Mouse (Mus musculus): ENCODE data around the gene Shmt1. TPM values are rescaled to one million over a fixed set of nuclear protein-coding genes. Genes with fewer than 3 reads are reported as not detected.

The Shmt1 gene
- polyA plus RNA-seq, 1 experiment from 2014 or later = 126 TPM

GRCm38 (mm10) chr11:60761681-60762080 lies 49.8 kb downstream of the Shmt1 start:
- Histone ChIP-seq H3K4me3 (ENCODE audit: low read length) (no peak overlapping the region), H3K9ac (ENCODE audit: low read depth, low read length) (no peak overlapping the region), H3K9me3 (ENCODE audit: control insufficient read depth, low read length) (no peaks in the 10 kb centered on the region), H3K4me2 (ENCODE audit: low read depth, low read length) (no peak overlapping the region), H3K36me3 (ENCODE audit: control insufficient read depth, insufficient read depth, low read length) (peaks cover 10% of the 10 kb centered on the region; the same call in 1 of the 2 replicates), H3K27ac (ENCODE audit: low read length) (no peak overlapping the region), H3K4me1 (ENCODE audit: control insufficient read depth, insufficient read depth, low read length) (no peaks in the 10 kb centered on the region), H3K27me3 (replicated peaks; ENCODE audit: control insufficient read depth, insufficient read depth, low read length) (no peaks in the 10 kb centered on the region)
- 89% methylated on average over 3 of the region's 3 CpGs for WGBS
- ATAC-seq = no peak

- no peak overlapping the region for H3K4me3 ChIP-seq (ENCODE audit: low read length)
- peaks cover 20% of the 10 kb centered on the region for H3K36me3 ChIP-seq (ENCODE audit: control insufficient read depth, insufficient read depth, low read length)
- 88% methylated on average over 7 of the region's 7 CpGs for WGBS
- ATAC-seq = no peak
- H3K4me1 ChIP-seq (ENCODE audit: control insufficient read depth, insufficient read depth, low read length) = no peaks in the 10 kb centered on the region
- H3K9me3 ChIP-seq (ENCODE audit: control insufficient read depth, low read length) = no peaks in the 10 kb centered on the region
- H3K27me3 ChIP-seq (replicated peaks; ENCODE audit: control insufficient read depth, insufficient read depth, low read length) = no peaks in the 10 kb centered on the region
- H3K4me2 ChIP-seq (ENCODE audit: low read depth, low read length) = no peak overlapping the region
- H3K9ac ChIP-seq (ENCODE audit: low read depth, low read length) = no peak overlapping the region
- no peak overlapping the region for H3K27ac ChIP-seq (ENCODE audit: low read length)
Measured at GRCm38 (mm10) chr11:60755570-60755969, 55.9 kb downstream of the Shmt1 start.

- H3K36me3 ChIP-seq (ENCODE audit: control insufficient read depth, insufficient read depth, low read length) = peaks cover 11% of the 10 kb centered on the region; the same call in 1 of the 2 replicates
- 83% methylated on average over 3 of the region's 3 CpGs for WGBS
- no peak for ATAC-seq
- H3K4me1 ChIP-seq (ENCODE audit: control insufficient read depth, insufficient read depth, low read length) = no peaks in the 10 kb centered on the region
- no peak overlapping the region for H3K9ac ChIP-seq (ENCODE audit: low read depth, low read length)
- no peaks in the 10 kb centered on the region for H3K27me3 ChIP-seq (replicated peaks; ENCODE audit: control insufficient read depth, insufficient read depth, low read length)
- no peak overlapping the region for H3K4me2 ChIP-seq (ENCODE audit: low read depth, low read length)
- H3K4me3 ChIP-seq (ENCODE audit: low read length) = no peak overlapping the region
- no peak overlapping the region for H3K27ac ChIP-seq (ENCODE audit: low read length)
- no peaks in the 10 kb centered on the region for H3K9me3 ChIP-seq (ENCODE audit: control insufficient read depth, low read length)
Measured at GRCm38 (mm10) chr11:60740321-60740720, 71.2 kb downstream of the Shmt1 start.

Other genes with a start within 250 kb of the Shmt1 start
- 30.3 TPM in 2 replicates for gene Llgl1, start 112.0 kb downstream of the Shmt1 start, polyA plus RNA-seq (2015; fragmentation: Nextera tagmentation; extraction: Ambion mirVana)
- gene Flii, start 84.5 kb downstream of the Shmt1 start, polyA plus RNA-seq (2015; fragmentation: Nextera tagmentation; extraction: Ambion mirVana) = 81.3 and 81.6 TPM in 2 replicates
- gene Mief2, start 83.3 kb downstream of the Shmt1 start, polyA plus RNA-seq (2015; fragmentation: Nextera tagmentation; extraction: Ambion mirVana) = 9.8 and 10.7 TPM in 2 replicates
- gene Top3a, start 34.4 kb downstream of the Shmt1 start, polyA plus RNA-seq (2015; fragmentation: Nextera tagmentation; extraction: Ambion mirVana) = 9.2 and 10.4 TPM in 2 replicates
- gene Smcr8, start 34.2 kb downstream of the Shmt1 start, polyA plus RNA-seq (2015; fragmentation: Nextera tagmentation; extraction: Ambion mirVana) = 5.9 and 7.5 TPM in 2 replicates
- gene Dhrs7b, start 18.9 kb upstream of the Shmt1 start, polyA plus RNA-seq (2015; fragmentation: Nextera tagmentation; extraction: Ambion mirVana) = 70.8 and 71.3 TPM in 2 replicates
- gene Tmem11, start 67.6 kb upstream of the Shmt1 start, polyA plus RNA-seq (2015; fragmentation: Nextera tagmentation; extraction: Ambion mirVana) = 67.4 and 74.7 TPM in 2 replicates
- gene Natd1, start 103.0 kb upstream of the Shmt1 start, polyA plus RNA-seq (2015; fragmentation: Nextera tagmentation; extraction: Ambion mirVana) = 10.8 and 13.0 TPM in 2 replicates
- 172 and 174 TPM in 2 replicates for gene Map2k3, start 120.3 kb upstream of the Shmt1 start, polyA plus RNA-seq (2015; fragmentation: Nextera tagmentation; extraction: Ambion mirVana)
- gene Kcnj12, start 210.8 kb upstream of the Shmt1 start, polyA plus RNA-seq (2015; fragmentation: Nextera tagmentation; extraction: Ambion mirVana) = 0.71 and 1.1 TPM in 2 replicates

All from intestine, embryonic 16.5 days (tissue).